Mouse (Mus musculus) kidney, embryonic 14.5 days (tissue): Measurements from ENCODE around the gene Dpep2nb. TPM values are rescaled to one million over a fixed set of nuclear protein-coding genes. Genes with fewer than 3 reads are reported as not detected.
"Not testable (repeated sequence)": the region's sequence is repeated elsewhere in the genome, so short reads cannot be mapped to it uniquely, and the experiment has no call there.

Experiments
- ATAC-seq: fragments of 200-750 bp; cut with Nextera tagmentation; 2 replicates; pipeline ENCODE4 v1.8.0; 2017; ENCODE audit warnings: moderate number of reproducible peaks, mild to moderate bottlenecking, moderate TSS enrichment, moderate library complexity; ENCODE audit not compliant: low FRiP score, low TSS enrichment
- H3K27ac ChIP-seq: fragments of 300-500 bp; sonication (generic); 2 replicates; pipeline ENCODE4 v1.5.1; 2014; ENCODE audit warnings: low read depth, mild to moderate bottlenecking, low read length, moderate library complexity, mixed read lengths
- H3K27me3 ChIP-seq: fragments of 300-500 bp; sonication (generic); 2 replicates; pipeline ENCODE4 v1.6.1; 2014; ENCODE audit warnings: mild to moderate bottlenecking, low read length; ENCODE audit not compliant: control insufficient read depth, insufficient read depth
- H3K36me3 ChIP-seq: fragments of 300-500 bp; sonication (generic); 2 replicates; pipeline ENCODE4 v1.6.1; 2014; ENCODE audit warnings: low read length, mixed read lengths; ENCODE audit not compliant: control insufficient read depth, insufficient read depth
- H3K4me1 ChIP-seq: fragments of 300-500 bp; sonication (generic); 2 replicates; pipeline ENCODE4 v1.6.1; 2014; ENCODE audit warnings: low read length, mixed read lengths; ENCODE audit not compliant: control insufficient read depth, insufficient read depth
- H3K4me2 ChIP-seq: fragments of 300-500 bp; sonication (generic); replicated peaks from 2 replicates; pipeline ENCODE4 v1.6.1; 2014; ENCODE audit warnings: low read depth, mild to moderate bottlenecking, low read length
- H3K4me3 ChIP-seq: fragments of 300-500 bp; sonication (generic); 2 replicates; pipeline ENCODE4 v1.5.1; 2014; ENCODE audit warnings: mild to moderate bottlenecking, low read length
- H3K9ac ChIP-seq: fragments of 300-500 bp; sonication (generic); 2 replicates; pipeline ENCODE4 v1.6.1; 2014; ENCODE audit warnings: low read depth, mild to moderate bottlenecking, low read length, moderate library complexity
- H3K9me3 ChIP-seq: fragments of 300-500 bp; sonication (generic); 2 replicates; pipeline ENCODE4 v1.6.1; 2016; ENCODE audit warnings: low read length; ENCODE audit not compliant: control insufficient read depth
- WGBS: fragments of 180-500 bp; shearing (Covaris S2); extraction: QIAGEN DNeasy Blood & Tissue Kit; methylation state at CpG from one replicate; pipeline ENCODE4 v1.1.7; 2014; 5-methylcytosine and 5-hydroxymethylcytosine counted together
- polyA plus RNA-seq: library from polyadenylated mRNA; unstranded; fragments of >200 nt; fragmentation: Nextera tagmentation; extraction: Ambion mirVana; gene quantifications from 2 replicates; pipeline ENCODE4 v1.2.1, GENCODE M21; 2014

Gene Dpep2nb
- polyA plus RNA-seq, 1 experiment from 2014 or later = 0.22 TPM

- Histone ChIP-seq H3K27me3 (no peaks in the 10 kb centered on the region), H3K4me3 (no peak overlapping the region), H3K36me3 (no peaks in the 10 kb centered on the region), H3K27ac (no peak overlapping the region), H3K4me2 (no peak overlapping the region), H3K9ac (no peak overlapping the region), H3K9me3 (no peaks in the 10 kb centered on the region), H3K4me1 (no peaks in the 10 kb centered on the region; the same call in 1 of the 2 replicates)
- 66% methylated on average over 7 of the region's 7 CpGs for WGBS
- ATAC-seq = no peak
Observed at GRCm38 (mm10) chr8:105996359-105996758, 9.4 kb downstream of the Dpep2nb start.

GRCm38 (mm10) chr8:105993226-105993625, 12.5 kb downstream of the Dpep2nb start:
- Histone ChIP-seq H3K27me3 (no peaks in the 10 kb centered on the region), H3K9me3 (no peaks in the 10 kb centered on the region), H3K4me2 (no peak overlapping the region), H3K27ac (no peak overlapping the region), H3K4me3 (no peak overlapping the region), H3K36me3 (no peaks in the 10 kb centered on the region), H3K4me1 (no peaks in the 10 kb centered on the region; the same call in 1 of the 2 replicates), H3K9ac (no peak overlapping the region)
- 70% methylated on average over 4 of the region's 4 CpGs for WGBS
- no peak for ATAC-seq

- WGBS = 60% methylated on average over 5 of the region's 5 CpGs
Observed at GRCm38 (mm10) chr8:105992499-105992898, 13.3 kb downstream of the Dpep2nb start.

GRCm38 (mm10) chr8:105991546-105991945, 14.2 kb downstream of the Dpep2nb start:
- H3K9ac ChIP-seq = 0 out of 2 replicates have a peak overlapping the region, but pooled peaks have one; percentile 14
- H3K9me3 ChIP-seq = no peaks in the 10 kb centered on the region
- no peak overlapping the region for H3K27ac ChIP-seq
- WGBS = 91% methylated on average over 2 of the region's 2 CpGs
- no peaks in the 10 kb centered on the region for H3K36me3 ChIP-seq
- H3K4me1 ChIP-seq = no peaks in the 10 kb centered on the region; the same call in 1 of the 2 replicates
- H3K4me3 ChIP-seq = no peak overlapping the region
- no peaks in the 10 kb centered on the region for H3K27me3 ChIP-seq
- no peak overlapping the region for H3K4me2 ChIP-seq
- peak; percentile 35; the same call in 1 of the 2 replicates for ATAC-seq

More at GRCm38 (mm10) chr8:105992499-105992898, 13.3 kb downstream of the Dpep2nb start:
- H3K27me3 ChIP-seq = no peaks in the 10 kb centered on the region
- H3K4me3 ChIP-seq = no peak overlapping the region
- no peak overlapping the region for H3K9ac ChIP-seq
- H3K4me2 ChIP-seq = no peak overlapping the region
- no peaks in the 10 kb centered on the region for H3K9me3 ChIP-seq
- no peak for ATAC-seq
- no peak overlapping the region for H3K27ac ChIP-seq
- no peaks in the 10 kb centered on the region; the same call in 1 of the 2 replicates for H3K4me1 ChIP-seq
- no peaks in the 10 kb centered on the region for H3K36me3 ChIP-seq

- no peaks in the 10 kb centered on the region for H3K9me3 ChIP-seq
- no peaks in the 10 kb centered on the region; the same call in 1 of the 2 replicates for H3K4me1 ChIP-seq
- no peak within 1 kb of the TSS for H3K4me3 ChIP-seq
- H3K36me3 ChIP-seq = no peaks in the 10 kb centered on the region
- H3K9ac ChIP-seq = 0 out of 2 replicates have a peak within 1 kb of the TSS, but pooled peaks have one; percentile 14
- 12% methylated on average over 15 of the region's 15 CpGs for WGBS
- no peak within 1 kb of the TSS; the same call in 1 of the 2 replicates for H3K4me2 ChIP-seq
- ATAC-seq = peak; percentile 90
- no peak within 1 kb of the TSS for H3K27ac ChIP-seq
- H3K27me3 ChIP-seq = no peaks in the 10 kb centered on the region
Observed at GRCm38 (mm10) chr8:105990856-105991387, 14.9 kb downstream of the Dpep2nb start, which contains the start of gene Dus2. Dus2 (plus strand) TSS chr8:105991337.

GRCm38 (mm10) chr8:105988546-105988945, 17.2 kb downstream of the Dpep2nb start:
- WGBS = 84% methylated on average over 11 of the region's 11 CpGs
- no peaks in the 10 kb centered on the region; the same call in 1 of the 2 replicates for H3K4me1 ChIP-seq
- H3K27me3 ChIP-seq = no peaks in the 10 kb centered on the region
- no peaks in the 10 kb centered on the region for H3K9me3 ChIP-seq
- ATAC-seq = no peak
- no peak overlapping the region for H3K4me3 ChIP-seq
- no peak overlapping the region for H3K4me2 ChIP-seq
- no peaks in the 10 kb centered on the region for H3K36me3 ChIP-seq
- no peak overlapping the region for H3K27ac ChIP-seq
- H3K9ac ChIP-seq = no peak overlapping the region

- H3K36me3 ChIP-seq, H3K27me3 ChIP-seq, H3K9me3 ChIP-seq, ATAC-seq, H3K4me2 ChIP-seq, H3K4me1 ChIP-seq, H3K27ac ChIP-seq, H3K4me3 ChIP-seq, H3K9ac ChIP-seq: not testable (repeated sequence)
- 79% methylated on average over 11 of the region's 11 CpGs for WGBS
Observed at GRCm38 (mm10) chr8:105983406-105983805, 22.4 kb downstream of the Dpep2nb start.

GRCm38 (mm10) chr8:105981146-105981545, 24.6 kb downstream of the Dpep2nb start:
- Histone ChIP-seq H3K4me2 (no peak overlapping the region), H3K4me3 (no peak overlapping the region), H3K9me3 (no peaks in the 10 kb centered on the region), H3K27ac (no peak overlapping the region), H3K36me3 (no peaks in the 10 kb centered on the region), H3K4me1 (no peaks in the 10 kb centered on the region), H3K9ac (no peak overlapping the region), H3K27me3 (no peaks in the 10 kb centered on the region)
- WGBS = 89% methylated on average over 1 of the region's 1 CpGs
- ATAC-seq = no peak

- H3K27ac ChIP-seq = no peak within 1 kb of the TSS
- H3K9ac ChIP-seq = no peak within 1 kb of the TSS
- H3K4me3 ChIP-seq = no peak within 1 kb of the TSS
- H3K36me3 ChIP-seq = no peaks in the 10 kb centered on the region
- no peak for ATAC-seq
- H3K4me2 ChIP-seq = no peak within 1 kb of the TSS
- H3K9me3 ChIP-seq = no peaks in the 10 kb centered on the region
- 90% methylated on average over 15 of the region's 15 CpGs for WGBS
- H3K4me1 ChIP-seq = no peaks in the 10 kb centered on the region
- H3K27me3 ChIP-seq = no peaks in the 10 kb centered on the region
Observed at GRCm38 (mm10) chr8:105979325-105979724, 26.4 kb downstream of the Dpep2nb start, which contains the start of gene Dpep3. Dpep3 (minus strand) TSS chr8:105979429.
